Mouse (Mus musculus) A20 (cell line): ENCODE measurements around the gene Crym.

Experiments
- DNase-seq: peaks from one replicate; pipeline ENCODE4 v3.0.0-alpha.2; 2011; ENCODE audit warnings: low read depth, low spot score

Crym gene

GRCm38 (mm10) chr7:120163581-120164251, 38.2 kb downstream of the Crym start:
- no peak for DNase-seq

GRCm38 (mm10) chr7:120158121-120158613, 43.7 kb downstream of the Crym start:
- DNase-seq: no peak

DNA sequence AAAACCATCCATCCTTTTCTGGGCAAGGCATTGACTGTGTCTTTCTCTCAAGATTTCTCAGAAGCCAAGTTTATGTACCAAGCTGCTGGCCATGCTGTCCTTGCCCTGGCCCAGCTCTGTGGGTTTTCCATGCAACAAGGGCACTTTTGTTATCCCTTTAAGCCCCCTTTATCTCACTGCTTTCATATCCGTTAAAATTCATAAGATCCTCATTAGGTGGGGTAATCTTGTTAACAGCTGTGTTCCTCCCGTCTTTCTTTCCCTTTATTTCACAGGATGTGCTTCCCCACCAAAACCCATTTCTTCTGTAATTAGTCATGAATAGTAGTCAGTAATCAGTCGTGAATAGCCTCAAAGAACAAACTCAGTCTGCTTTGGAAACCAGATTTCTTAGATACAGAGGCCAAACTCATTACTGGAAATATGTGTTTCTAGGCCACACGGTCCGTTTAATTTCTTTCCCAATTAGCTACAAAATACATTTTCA, 44.3 kb downstream of the Crym start:
- no peak for DNase-seq

DNA sequence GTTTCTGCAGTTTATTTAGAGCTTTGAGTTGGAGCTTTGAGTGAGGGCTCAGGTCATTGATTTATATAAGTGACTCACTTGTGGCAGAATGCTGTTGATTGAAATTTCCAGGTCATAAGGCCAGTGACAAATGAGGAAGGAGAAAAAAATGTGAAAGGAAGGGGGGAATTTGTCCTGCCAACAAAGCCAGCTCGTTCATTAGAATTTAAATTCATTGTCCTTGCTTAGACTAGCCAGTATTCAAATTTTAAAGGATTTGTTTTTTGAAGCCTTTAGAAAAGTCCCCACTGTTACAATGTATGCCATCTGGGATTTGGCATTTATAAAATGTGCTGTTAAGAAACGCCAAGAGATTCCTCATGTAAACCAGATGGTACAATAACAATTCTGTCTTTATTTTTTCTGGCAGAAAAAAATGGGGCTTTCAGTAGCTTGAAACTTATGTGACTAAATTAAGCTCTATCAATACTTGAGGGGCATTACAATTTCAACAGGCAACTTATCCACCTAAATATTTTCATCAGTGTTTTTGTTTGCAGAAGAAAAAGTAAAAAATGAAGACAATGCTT, 45.0 kb downstream of the Crym start:
- DNase-seq: no peak

- peak; percentile 5 for DNase-seq
These were observed 51.0 kb downstream of the Crym start for GRCm38 (mm10) chr7:120150898-120151297.

DNA sequence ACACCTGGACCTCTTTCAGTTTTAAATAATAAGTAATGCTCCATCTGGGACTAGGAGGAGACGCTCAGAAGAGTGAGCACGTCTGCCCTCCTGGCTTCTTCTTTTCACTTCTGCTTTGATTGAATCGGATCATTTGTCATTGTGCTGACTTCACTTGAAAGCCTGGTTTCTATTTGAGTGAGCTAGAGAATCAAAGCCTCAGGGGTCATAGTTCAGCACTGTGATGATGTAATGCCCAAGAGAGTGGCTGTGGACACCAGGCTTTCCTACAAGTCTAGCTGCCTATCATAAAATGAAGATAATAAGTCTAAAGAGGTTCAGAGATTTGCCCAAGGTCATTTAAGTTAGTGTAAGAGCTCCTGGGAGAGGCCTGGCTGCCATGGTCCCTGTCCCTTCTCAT, 51.7 kb downstream of the Crym start:
- peak; percentile 84 for DNase-seq

GRCm38 (mm10) chr7:120145191-120145590, 56.7 kb downstream of the Crym start, which contains the start of gene Zp2:
TSS of gene Zp2 (minus strand) at chr7:120145291.
- no peak for DNase-seq

DNA sequence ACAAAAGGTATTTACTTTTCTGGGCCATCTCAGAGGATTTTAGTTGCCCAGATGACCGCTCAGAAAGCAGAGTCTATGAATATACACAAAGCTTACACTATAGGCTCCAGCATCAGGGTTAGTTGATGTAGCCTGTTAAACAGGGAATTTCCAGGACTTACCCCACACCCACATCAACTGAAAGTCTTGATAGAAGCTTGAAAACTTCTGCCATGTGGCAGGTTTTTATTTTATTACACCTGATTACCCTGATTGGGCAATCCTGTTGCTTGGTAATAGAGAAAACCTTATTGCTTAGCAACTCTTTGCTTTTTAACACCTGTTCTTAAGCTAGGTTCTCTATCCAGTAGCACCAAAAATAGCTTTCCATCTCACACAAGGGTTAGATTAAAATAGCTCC, 59.2 kb downstream of the Crym start:
- DNase-seq: peak; percentile 4
